ENCODE assay signal across 32 mouse cellular contexts in the genomic region with DNA sequence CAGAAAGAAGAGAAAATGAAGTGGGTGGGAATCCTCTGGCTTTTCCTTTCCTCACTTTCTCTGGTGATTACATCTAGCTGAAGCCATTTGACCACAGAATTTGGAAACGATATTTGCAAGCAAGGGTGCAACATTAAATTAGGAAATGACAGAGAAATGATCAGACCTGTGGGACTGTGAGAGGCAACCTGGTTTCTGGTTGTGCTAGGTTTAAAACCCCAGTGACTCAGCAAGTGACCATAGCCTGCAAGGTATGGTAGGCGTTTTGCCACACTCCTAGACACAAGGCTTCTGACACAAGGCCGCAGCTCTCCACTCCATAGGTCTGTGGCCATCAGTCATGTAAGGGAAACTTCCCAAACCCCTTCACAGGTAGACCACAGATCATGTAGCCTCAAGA. TPM values are rescaled to one million over a fixed set of nuclear protein-coding genes. Genes with fewer than 3 reads are reported as not detected.
"Had no signal": no experiment of that assay in that cellular context is flagged by ENCODE, and none has a peak within 500 bp of the region (broad histone marks: within the 10 kb centered on the region; RNA-seq: fewer than 3 reads in every experiment).

No protein-coding gene starts in this region.

- H3K27me3 ChIP-seq: heart, embryonic 13.5 days; heart, embryonic 15.5 days; intestine, embryonic 15.5 days; limb, embryonic 12.5 days had no signal

- H3K36me3 ChIP-seq: heart, embryonic 13.5 days; heart, embryonic 15.5 days; intestine, embryonic 15.5 days; limb, embryonic 10.5 days; limb, embryonic 12.5 days had no signal

- H3K4me1 ChIP-seq: heart, embryonic 15.5 days; intestine, embryonic 15.5 days; limb, embryonic 10.5 days had no signal

- H3K4me3 ChIP-seq: gastrocnemius, adult 2 months; heart, embryonic 13.5 days; heart, embryonic 15.5 days; intestine, embryonic 15.5 days; layer of hippocampus, adult 2 months; left cerebral cortex, adult 2 months; limb, embryonic 10.5 days; limb, embryonic 12.5 days had no signal

- DNase-seq: gastrocnemius, adult 2 months; gastrocnemius, postnatal 10 days; gastrocnemius, postnatal 25 days; heart, adult 18-20 months; heart, postnatal 14 days; heart, postnatal 36 days; kidney, adult 18-20 months; kidney, adult 8-10 months; kidney, postnatal 10 days; kidney, postnatal 25 days; kidney, postnatal 4 days; liver had no signal

- ATAC-seq: hindbrain, embryonic 16.5 days; inflammation-experienced regulatory T-cells, adult 6 months; intestine, postnatal 0 days had no signal

- H3K9me3 ChIP-seq: heart, embryonic 13.5 days; heart, embryonic 15.5 days; intestine, embryonic 15.5 days; limb, embryonic 10.5 days; limb, embryonic 12.5 days had no signal

- H3K27ac ChIP-seq: gastrocnemius, adult 2 months; heart, embryonic 13.5 days; heart, embryonic 15.5 days; hindbrain, embryonic 14.5 days; intestine, embryonic 15.5 days; layer of hippocampus, adult 2 months; left cerebral cortex, adult 2 months; limb, embryonic 10.5 days; limb, embryonic 12.5 days had no signal

RNA-seq across cellular contexts. Expression of gene Cd200r3, which starts 41.4 kb away (rescaled TPM):
- total RNA-seq: gastrocnemius, adult 2 months; gastrocnemius, postnatal 25 days; heart, adult 18-20 months; heart, adult 8-10 months; heart, postnatal 36 days; hematopoietic stem cell, adult 5-6 weeks; layer of hippocampus, adult 2 months; layer of hippocampus, postnatal 10 days; layer of hippocampus, postnatal 25 days; left cerebral cortex, adult 2 months; left cerebral cortex, postnatal 14 days; left cerebral cortex, postnatal 36 days had no signal
- polyA plus RNA-seq: frontal cortex, adult 2 months; hindbrain, embryonic 11.5 days; hindbrain, embryonic 14.5 days; kidney, embryonic 14.5 days; limb, embryonic 10.5 days; limb, embryonic 12.5 days had no signal
